Mouse (Mus musculus) hindbrain, embryonic 16.5 days (tissue): ENCODE data around the gene Uck2. TPM values are rescaled to one million over a fixed set of nuclear protein-coding genes. Genes with fewer than 3 reads are reported as not detected.

Experiments
- ATAC-seq: fragments of 200-750 bp; cut with Nextera tagmentation; 2 replicates; pipeline ENCODE4 v1.8.0; 2017; ENCODE audit warnings: moderate TSS enrichment, moderate library complexity
- H3K27ac ChIP-seq: fragments of 300-500 bp; sonication (generic); 2 replicates; pipeline ENCODE4 v1.5.1; 2014; ENCODE audit warnings: low read depth, mild to moderate bottlenecking, control low read depth, low read length, moderate library complexity
- H3K27me3 ChIP-seq: fragments of 300-500 bp; sonication (generic); replicated peaks from 2 replicates; pipeline ENCODE4 v1.6.1; 2014; ENCODE audit warnings: low read length; ENCODE audit not compliant: control insufficient read depth, insufficient read depth
- H3K36me3 ChIP-seq: fragments of 300-500 bp; sonication (generic); 2 replicates; pipeline ENCODE4 v1.6.1; 2014; ENCODE audit warnings: mild to moderate bottlenecking, low read length, moderate library complexity, mixed read lengths; ENCODE audit not compliant: control insufficient read depth, insufficient read depth
- H3K4me1 ChIP-seq: fragments of 300-500 bp; sonication (generic); 2 replicates; pipeline ENCODE4 v1.6.1; 2014; ENCODE audit warnings: low read depth, low read length; ENCODE audit not compliant: control insufficient read depth, insufficient read depth
- H3K4me2 ChIP-seq: fragments of 300-500 bp; sonication (generic); 2 replicates; pipeline ENCODE4 v1.6.1; 2014; ENCODE audit warnings: mild to moderate bottlenecking, low read length, control low read depth, moderate library complexity
- H3K4me3 ChIP-seq: fragments of 300-500 bp; sonication (generic); 2 replicates; pipeline ENCODE4 v1.5.1; 2014; ENCODE audit warnings: mild to moderate bottlenecking, low read length, control low read depth, moderate library complexity
- H3K9ac ChIP-seq: fragments of 300-500 bp; sonication (generic); 2 replicates; pipeline ENCODE4 v1.6.1; 2014; ENCODE audit warnings: low read depth, mild to moderate bottlenecking, control low read depth, low read length, moderate library complexity
- H3K9me3 ChIP-seq: fragments of 300-500 bp; sonication (generic); 2 replicates; pipeline ENCODE4 v1.6.1; 2014; ENCODE audit warnings: mild to moderate bottlenecking, low read length, moderate library complexity; ENCODE audit not compliant: control insufficient read depth
- WGBS: fragments of 180-500 bp; shearing (Covaris S2); extraction: QIAGEN DNeasy Blood & Tissue Kit; methylation state at CpG from one replicate; pipeline ENCODE4 v1.1.7; 2014; 5-methylcytosine and 5-hydroxymethylcytosine counted together
- polyA plus RNA-seq: library from polyadenylated mRNA; unstranded; fragments of >200 nt; fragmentation: Nextera tagmentation; extraction: Ambion mirVana; gene quantifications from 2 replicates; pipeline ENCODE4 v1.2.1, GENCODE M21; 2015

The Uck2 gene
- polyA plus RNA-seq, 1 experiment from 2014 or later, result 43.0 TPM

- Histone ChIP-seq H3K36me3 (no peaks in the 10 kb centered on the region), H3K4me2 (no peak overlapping the region), H3K4me1 (peaks cover 23% of the 10 kb centered on the region), H3K9ac (no peak overlapping the region), H3K9me3 (no peaks in the 10 kb centered on the region), H3K27me3 (no peaks in the 10 kb centered on the region), H3K27ac (no peak overlapping the region), H3K4me3 (no peak overlapping the region)
- ATAC-seq, result no peak
- 85% methylated on average over 5 of the region's 5 CpGs for WGBS
Observed at GRCm38 (mm10) chr1:167287156-167287555, 2.0 kb upstream of the Uck2 start.

DNA sequence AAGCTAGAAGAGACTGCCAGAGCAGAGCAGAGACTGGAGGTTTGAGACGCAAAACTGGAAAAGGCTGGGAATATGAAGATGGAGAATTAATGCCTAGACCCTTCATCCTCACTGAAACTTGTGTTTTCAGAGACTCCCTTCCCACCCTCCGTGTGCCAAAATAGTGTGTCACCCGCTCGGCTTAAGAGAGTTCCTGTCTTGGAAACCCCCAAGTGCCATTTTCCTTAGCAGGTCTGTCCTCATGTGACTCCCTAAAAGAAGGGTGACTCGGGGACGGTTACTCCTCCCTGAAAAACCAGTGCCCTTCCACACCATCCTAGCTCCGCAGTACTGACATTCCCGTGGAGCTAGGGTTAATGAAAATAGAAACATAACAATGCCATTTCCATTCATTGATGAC lies 236 bp upstream of the Uck2 start:
- WGBS, result under 1% methylated on average over 8 of the region's 8 CpGs

DNA sequence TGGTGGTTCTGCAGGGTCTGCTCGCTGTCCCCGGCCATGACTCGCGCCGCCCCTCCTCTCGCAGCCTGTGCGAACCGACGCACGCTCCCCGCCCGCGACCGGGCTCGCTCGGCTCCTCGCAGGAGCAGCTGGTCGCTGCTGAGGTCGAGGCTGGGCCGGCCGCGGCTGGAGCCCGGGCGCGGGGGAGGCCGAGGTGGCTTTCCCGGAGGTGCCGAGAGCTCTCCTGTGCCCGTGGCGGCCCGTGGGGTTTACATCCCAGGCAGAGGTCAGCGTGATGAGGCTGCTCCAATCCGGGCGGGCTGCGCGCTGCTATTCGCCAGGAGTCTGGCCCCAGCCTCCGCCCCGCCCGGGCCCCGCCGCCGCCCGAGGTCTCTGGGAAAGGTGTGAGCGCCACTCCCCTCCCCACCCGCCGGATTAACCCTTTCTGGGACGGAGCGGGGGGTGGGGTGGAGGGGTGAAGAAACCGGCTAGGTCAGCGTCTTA lies 242 bp downstream of the Uck2 start:
- peak; percentile 91 for ATAC-seq
- no peaks in the 10 kb centered on the region for H3K36me3 ChIP-seq
- peak overlapping the region; percentile 68 for H3K4me3 ChIP-seq
- H3K4me2 ChIP-seq, result peak overlapping the region; percentile 85
- H3K27me3 ChIP-seq, result no peaks in the 10 kb centered on the region
- H3K9ac ChIP-seq, result peak overlapping the region; percentile 79
- 0% methylated on average over 41 of the region's 51 CpGs for WGBS
- H3K9me3 ChIP-seq, result no peaks in the 10 kb centered on the region
- H3K27ac ChIP-seq, result peak overlapping the region; percentile 95
- peaks cover 22% of the 10 kb centered on the region for H3K4me1 ChIP-seq

More for the DNA sequence above, 236 bp upstream of the Uck2 start:
- ATAC-seq, result no peak
- H3K27ac ChIP-seq, result peak overlapping the region; percentile 95
- H3K9ac ChIP-seq, result peak overlapping the region; percentile 79
- H3K27me3 ChIP-seq, result no peaks in the 10 kb centered on the region
- H3K4me2 ChIP-seq, result peak overlapping the region; percentile 85
- no peaks in the 10 kb centered on the region for H3K36me3 ChIP-seq
- H3K9me3 ChIP-seq, result no peaks in the 10 kb centered on the region
- peak overlapping the region; percentile 68 for H3K4me3 ChIP-seq
- peaks cover 26% of the 10 kb centered on the region for H3K4me1 ChIP-seq

DNA sequence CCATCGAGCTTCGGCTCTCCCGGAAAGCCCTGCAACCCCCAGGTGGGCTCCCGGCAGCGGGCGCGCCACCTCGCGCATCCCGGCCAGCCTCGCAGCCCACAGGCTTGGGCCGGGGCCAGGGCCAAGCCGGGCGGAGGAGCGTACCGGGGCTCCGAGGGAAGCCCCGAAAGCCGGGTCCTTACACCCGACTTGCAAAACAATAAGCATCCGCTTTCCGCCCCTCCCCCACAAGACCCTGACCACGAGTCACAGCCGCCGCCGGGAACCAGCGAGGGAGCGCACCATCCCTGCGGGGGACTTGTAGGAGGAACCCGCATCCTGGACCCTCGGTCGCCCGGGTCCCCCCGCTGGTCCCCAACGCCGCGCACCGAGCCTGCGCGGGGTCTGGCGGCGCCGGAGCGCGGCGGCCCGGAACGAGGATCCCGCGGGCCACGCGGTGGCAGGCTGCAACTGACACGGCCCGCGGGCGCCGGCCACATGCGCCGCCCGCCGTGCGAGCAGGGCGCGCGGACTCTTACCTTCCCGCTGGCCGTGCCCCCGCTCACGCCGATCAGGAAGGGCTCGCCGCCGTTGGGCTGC lies 773 bp downstream of the Uck2 start:
- peak overlapping the region; percentile 95 for H3K27ac ChIP-seq
- H3K4me2 ChIP-seq, result peak overlapping the region; percentile 85
- WGBS, result under 1% methylated on average over 73 of the region's 73 CpGs
- peak overlapping the region; percentile 68 for H3K4me3 ChIP-seq
- H3K4me1 ChIP-seq, result peaks cover 20% of the 10 kb centered on the region
- peak; percentile 73 for ATAC-seq
- H3K9ac ChIP-seq, result peak overlapping the region; percentile 79
- H3K27me3 ChIP-seq, result no peaks in the 10 kb centered on the region
- H3K9me3 ChIP-seq, result no peaks in the 10 kb centered on the region
- no peaks in the 10 kb centered on the region for H3K36me3 ChIP-seq

DNA sequence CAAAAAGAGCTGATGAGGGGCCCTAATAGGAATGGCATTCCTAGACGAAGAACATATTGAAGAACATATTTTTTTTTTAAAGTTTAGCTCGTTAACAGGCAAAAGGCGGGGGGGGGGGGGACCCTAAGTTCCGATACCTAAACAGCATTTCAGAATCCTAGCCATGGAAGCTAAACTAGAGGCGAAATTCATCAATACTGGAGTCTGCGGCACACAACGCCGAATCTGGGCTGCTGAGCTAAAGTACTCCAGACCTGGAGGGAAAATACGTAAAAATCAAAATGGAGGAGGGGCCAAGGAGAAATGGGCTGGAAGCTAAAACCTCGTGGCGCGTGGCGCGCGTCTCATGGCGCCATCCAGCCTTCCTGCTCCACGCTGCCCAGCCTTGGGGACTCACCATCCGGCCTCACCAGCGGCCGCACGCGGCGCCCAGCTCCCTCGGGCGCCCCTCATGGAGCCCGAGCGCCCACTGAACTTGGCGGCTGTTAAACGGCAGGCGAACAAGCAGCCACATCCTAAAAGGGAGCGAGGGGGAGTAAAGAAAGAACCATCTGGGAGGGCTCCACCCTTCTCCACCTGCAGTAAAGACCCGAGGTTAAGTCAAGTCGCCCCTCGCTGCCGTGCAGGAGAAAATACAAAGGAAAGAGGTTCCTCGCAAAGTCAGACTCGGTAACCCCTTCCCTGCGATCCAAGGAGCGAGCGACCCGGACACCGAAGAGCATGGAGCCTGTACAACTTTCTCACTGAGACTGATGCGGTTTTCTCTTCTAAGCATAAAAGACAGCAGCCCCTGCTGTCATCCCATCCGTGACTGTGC lies 1.5 kb downstream of the Uck2 start:
- Histone ChIP-seq H3K36me3 (no peaks in the 10 kb centered on the region), H3K27ac (peak overlapping the region; percentile 95), H3K9me3 (no peaks in the 10 kb centered on the region), H3K4me1 (peaks cover 17% of the 10 kb centered on the region), H3K27me3 (no peaks in the 10 kb centered on the region), H3K9ac (peak overlapping the region; percentile 79), H3K4me2 (peak overlapping the region; percentile 85), H3K4me3 (peak overlapping the region; percentile 68)
- peak; percentile 49 for ATAC-seq
- WGBS, result under 1% methylated on average over 44 of the region's 44 CpGs

GRCm38 (mm10) chr1:167282768-167283167 lies 2.4 kb downstream of the Uck2 start:
- Histone ChIP-seq H3K4me1 (peaks cover 17% of the 10 kb centered on the region), H3K27me3 (no peaks in the 10 kb centered on the region), H3K9me3 (no peaks in the 10 kb centered on the region), H3K4me2 (peak overlapping the region; percentile 85), H3K9ac (no peak overlapping the region; the same call in 1 of the 2 replicates), H3K4me3 (peak overlapping the region; percentile 68), H3K36me3 (no peaks in the 10 kb centered on the region), H3K27ac (no peak overlapping the region)
- WGBS, result 45% methylated on average over 5 of the region's 5 CpGs
- no peak for ATAC-seq

DNA sequence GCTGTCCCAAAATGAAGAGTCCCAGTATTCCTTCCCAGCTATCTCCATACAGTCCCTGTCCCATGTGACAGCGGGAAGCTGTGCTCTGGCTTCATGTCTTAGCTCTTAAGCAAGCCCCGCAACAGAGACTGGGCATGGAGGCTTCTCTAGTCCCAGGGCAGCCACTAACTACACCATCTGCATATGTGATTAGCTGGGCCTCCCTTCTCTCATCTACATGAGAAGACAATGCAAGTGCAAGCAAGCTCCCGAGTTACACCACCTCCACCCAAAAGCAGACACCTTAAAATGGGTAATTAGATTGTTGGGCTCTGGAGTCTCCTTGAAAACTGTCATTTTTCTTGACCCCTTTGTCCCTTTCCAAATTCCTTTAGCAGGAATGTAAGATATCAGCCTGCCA lies 3.0 kb downstream of the Uck2 start:
- H3K9ac ChIP-seq, result no peak overlapping the region
- 38% methylated on average over 3 of the region's 3 CpGs for WGBS

GRCm38 (mm10) chr1:167280061-167280460 lies 5.1 kb downstream of the Uck2 start:
- Histone ChIP-seq H3K4me2 (no peak overlapping the region), H3K27ac (no peak overlapping the region), H3K9ac (no peak overlapping the region), H3K4me1 (peaks cover 14% of the 10 kb centered on the region), H3K4me3 (no peak overlapping the region), H3K36me3 (no peaks in the 10 kb centered on the region), H3K9me3 (no peaks in the 10 kb centered on the region), H3K27me3 (no peaks in the 10 kb centered on the region)
- WGBS, result 90% methylated on average over 10 of the region's 10 CpGs
- no peak for ATAC-seq

More for the DNA sequence above, 3.0 kb downstream of the Uck2 start:
- H3K36me3 ChIP-seq, result no peaks in the 10 kb centered on the region
- H3K27ac ChIP-seq, result no peak overlapping the region
- H3K4me1 ChIP-seq, result peaks cover 17% of the 10 kb centered on the region
- ATAC-seq, result no peak
- no peak overlapping the region for H3K4me2 ChIP-seq
- no peaks in the 10 kb centered on the region for H3K27me3 ChIP-seq
- H3K4me3 ChIP-seq, result no peak overlapping the region
- no peaks in the 10 kb centered on the region for H3K9me3 ChIP-seq

DNA sequence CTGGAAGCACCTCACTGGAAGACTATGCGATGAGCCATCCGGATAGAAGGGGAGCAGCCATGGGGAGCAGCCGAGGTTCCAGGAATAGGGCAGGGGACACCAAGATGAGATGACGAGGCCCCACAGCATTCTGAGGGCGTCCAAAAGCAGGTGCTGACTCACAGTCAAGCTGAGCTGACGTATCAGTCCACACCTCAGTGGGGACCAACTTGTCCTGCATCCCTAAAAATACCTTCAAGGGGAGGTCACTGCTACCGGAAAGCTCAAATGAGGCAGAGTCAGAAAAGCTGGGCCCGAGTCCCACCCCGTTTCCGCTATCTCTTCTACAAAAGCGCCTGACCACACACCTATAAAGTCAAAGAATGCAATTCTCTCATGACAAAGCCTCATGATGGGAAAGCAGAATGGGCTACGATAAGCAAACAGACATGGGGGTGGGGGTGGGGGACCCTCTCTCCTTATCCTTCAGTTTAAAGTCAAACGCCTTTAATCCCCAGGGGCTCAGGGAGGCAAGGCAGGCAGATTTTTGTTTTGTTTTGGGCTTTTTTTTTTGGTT lies 5.9 kb downstream of the Uck2 start:
- 76% methylated on average over 13 of the region's 13 CpGs for WGBS
- no peaks in the 10 kb centered on the region for H3K27me3 ChIP-seq

More for the DNA sequence above, 5.9 kb downstream of the Uck2 start:
- no peak overlapping the region for H3K27ac ChIP-seq
- H3K4me1 ChIP-seq, result peaks cover 14% of the 10 kb centered on the region
- no peak overlapping the region for H3K9ac ChIP-seq
- no peak overlapping the region for H3K4me3 ChIP-seq
- ATAC-seq, result no peak
- no peaks in the 10 kb centered on the region for H3K36me3 ChIP-seq
- no peaks in the 10 kb centered on the region for H3K9me3 ChIP-seq
- no peak overlapping the region for H3K4me2 ChIP-seq
